In the genomic region with DNA sequence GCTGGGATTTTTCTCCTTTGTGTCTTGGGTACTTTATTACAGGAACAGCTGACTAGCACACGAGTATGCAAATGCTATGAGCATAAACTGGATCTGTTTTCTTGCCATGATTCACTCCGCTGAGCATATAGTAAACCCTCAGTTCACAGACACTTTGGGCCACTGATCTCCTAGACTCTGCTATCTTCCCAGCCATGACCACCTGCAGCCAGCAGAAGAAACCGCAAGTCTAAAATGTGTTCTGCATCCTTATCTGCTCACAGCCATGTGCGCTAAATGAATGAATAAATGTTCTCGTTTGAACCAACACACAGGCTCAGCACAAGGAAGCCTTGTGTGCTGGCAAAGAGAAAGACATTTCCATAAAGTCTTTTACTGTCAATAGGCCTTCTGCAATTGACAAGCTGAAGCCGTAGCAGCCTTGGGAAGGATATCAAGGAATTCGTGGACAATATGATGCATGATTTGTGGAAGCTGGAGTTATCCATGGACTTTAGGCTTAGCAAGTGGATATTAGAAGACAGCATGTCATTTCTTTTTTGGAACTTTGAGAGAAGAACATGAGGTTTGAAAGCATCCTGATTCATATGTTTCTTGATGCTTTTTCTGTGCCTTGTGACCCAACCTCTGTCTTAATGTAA, we compare ENCODE assay signal across 16 mouse cellular contexts.
DNase-seq lines count a peak whose midpoint lies in the region; ATAC-seq lines count a peak whose summit lies in the region.
"Had no signal": no experiment of that assay in that cellular context is flagged by ENCODE, and none has a peak within 500 bp of the region (broad histone marks: within the 10 kb centered on the region; RNA-seq: fewer than 3 reads in every experiment).

No protein-coding gene starts in this region.

- intact Hi-C loops in left cerebral cortex, postnatal 25 days (cut with DNase I) = no loop called here

- H3K4me1 ChIP-seq in forebrain, embryonic 12.5 days = peaks cover 31% of the 10 kb centered on the region
- H3K4me1 ChIP-seq in forebrain, embryonic 13.5 days = peaks cover 38% of the 10 kb centered on the region
- no peaks in the 10 kb centered on the region for H3K4me1 ChIP-seq in liver, embryonic 16.5 days (ENCODE audit: control insufficient read depth, low read depth, low read length)
- H3K4me1 ChIP-seq in kidney, embryonic 14.5 days (ENCODE audit: control insufficient read depth, insufficient read depth, low read length) = no peaks in the 10 kb centered on the region
- H3K4me1 ChIP-seq: megakaryocyte, embryonic 14.5 days had no signal

- no peak overlapping the region for H3K9ac ChIP-seq in forebrain, embryonic 12.5 days
- H3K9ac ChIP-seq in forebrain, embryonic 13.5 days = no peak overlapping the region
- no peak overlapping the region for H3K9ac ChIP-seq in liver, embryonic 16.5 days (ENCODE audit: low read depth, low read length)
- H3K9ac ChIP-seq in kidney, embryonic 14.5 days (ENCODE audit: low read depth, low read length) = no peak overlapping the region
- H3K9ac ChIP-seq: neural tube, embryonic 13.5 days had no signal

- no peak overlapping the region for H3K4me2 ChIP-seq in forebrain, embryonic 12.5 days
- no peak overlapping the region for H3K4me2 ChIP-seq in forebrain, embryonic 13.5 days
- peak overlapping the region; percentile 3; the same call in 1 of the 2 replicates for H3K4me2 ChIP-seq in liver, embryonic 16.5 days (ENCODE audit: low read depth, low read length)
- no peak overlapping the region for H3K4me2 ChIP-seq in kidney, embryonic 14.5 days (replicated peaks; ENCODE audit: low read depth, low read length)
- H3K4me2 ChIP-seq: neural tube, embryonic 13.5 days had no signal

- no peak overlapping the region for H3K4me3 ChIP-seq in forebrain, embryonic 12.5 days (replicated peaks)
- no peak overlapping the region for H3K4me3 ChIP-seq in forebrain, embryonic 13.5 days
- H3K4me3 ChIP-seq in liver, embryonic 16.5 days (ENCODE audit: low read depth, low read length) = no peak overlapping the region
- no peak overlapping the region for H3K4me3 ChIP-seq in kidney, embryonic 14.5 days (ENCODE audit: low read length)
- H3K4me3 ChIP-seq: megakaryocyte, embryonic 14.5 days; neural tube, embryonic 13.5 days had no signal

- H3K36me3 ChIP-seq in forebrain, embryonic 12.5 days (replicated peaks) = no peaks in the 10 kb centered on the region
- no peaks in the 10 kb centered on the region for H3K36me3 ChIP-seq in forebrain, embryonic 13.5 days (ENCODE audit: poor library complexity, severe bottlenecking)
- no peaks in the 10 kb centered on the region for H3K36me3 ChIP-seq in liver, embryonic 16.5 days (ENCODE audit: control insufficient read depth, insufficient read depth)
- no peaks in the 10 kb centered on the region for H3K36me3 ChIP-seq in kidney, embryonic 14.5 days (ENCODE audit: control insufficient read depth, insufficient read depth, low read length)
- H3K36me3 ChIP-seq: G1E; neural tube, embryonic 13.5 days had no signal

- H3K27me3 ChIP-seq in forebrain, embryonic 12.5 days = no peaks in the 10 kb centered on the region
- H3K27me3 ChIP-seq in forebrain, embryonic 13.5 days = no peaks in the 10 kb centered on the region
- H3K27me3 ChIP-seq in liver, embryonic 16.5 days (ENCODE audit: control insufficient read depth, insufficient read depth, low read depth, low read length) = no peaks in the 10 kb centered on the region
- no peaks in the 10 kb centered on the region for H3K27me3 ChIP-seq in kidney, embryonic 14.5 days (ENCODE audit: control insufficient read depth, insufficient read depth, low read length)
- H3K27me3 ChIP-seq: megakaryocyte, embryonic 14.5 days; neural tube, embryonic 13.5 days had no signal

- peak overlapping the region; percentile 8; the same call in 1 of the 2 replicates for H3K27ac ChIP-seq in forebrain, embryonic 12.5 days
- H3K27ac ChIP-seq in forebrain, embryonic 13.5 days = no peak overlapping the region
- no peak overlapping the region for H3K27ac ChIP-seq in liver, embryonic 16.5 days (ENCODE audit: low read length)
- no peak overlapping the region for H3K27ac ChIP-seq in kidney, embryonic 14.5 days (ENCODE audit: low read depth, low read length)
- H3K27ac ChIP-seq: neural tube, embryonic 13.5 days had no signal

- H3K9me3 ChIP-seq in forebrain, embryonic 12.5 days = no peaks in the 10 kb centered on the region
- H3K9me3 ChIP-seq in forebrain, embryonic 13.5 days (replicated peaks) = no peaks in the 10 kb centered on the region
- no peaks in the 10 kb centered on the region for H3K9me3 ChIP-seq in liver, embryonic 16.5 days (replicated peaks; ENCODE audit: control insufficient read depth, low read length)
- no peaks in the 10 kb centered on the region for H3K9me3 ChIP-seq in kidney, embryonic 14.5 days (ENCODE audit: control insufficient read depth, low read length)
- H3K9me3 ChIP-seq: megakaryocyte, embryonic 14.5 days; neural tube, embryonic 13.5 days had no signal

- DNase-seq in left cerebral cortex, postnatal 25 days (ENCODE audit: low spot score in 2 of 2) = peak; percentile 15 to 51
- DNase-seq in left cerebral cortex, adult 9 months (ENCODE audit: low spot score in 2 of 2) = no peak
- DNase-seq in kidney, adult 11 months = no peak
- DNase-seq: cerebellum, postnatal 36 days; gastrocnemius, postnatal 14 days; lung, adult 18-20 months; thymus, adult 2 months had no signal

- WGBS in forebrain, embryonic 12.5 days = 67% methylated on average over 7 of the region's 7 CpGs
- WGBS in forebrain, embryonic 13.5 days = 65% methylated on average over 7 of the region's 7 CpGs
- WGBS in liver, embryonic 16.5 days (ENCODE audit: insufficient replicate concordance) = 50% methylated on average over 7 of the region's 7 CpGs
- 82% methylated on average over 7 of the region's 7 CpGs for WGBS in kidney, embryonic 14.5 days

- no peak for ATAC-seq in forebrain, embryonic 12.5 days (ENCODE audit: low FRiP score)
- ATAC-seq in forebrain, embryonic 13.5 days = no peak
- peak; percentile 72 for ATAC-seq in erythroid progenitor cell, adult 5-6 weeks (replicated peaks; ENCODE audit: low FRiP score, poor library complexity, severe bottlenecking)
- peak; percentile 64 for ATAC-seq in liver, embryonic 16.5 days (ENCODE audit: low read depth)
- no peak for ATAC-seq in kidney, embryonic 14.5 days (ENCODE audit: low FRiP score, low TSS enrichment)
- ATAC-seq: intestine, postnatal 0 days had no signal

Comparison
In these comparisons a context has a peak if more than half of its experiments do, and no peak if none do; other contexts are left out.
1. DNase-seq: peak in left cerebral cortex, postnatal 25 days (2 of 2); none in left cerebral cortex, adult 9 months (0 of 2) and kidney, adult 11 months (single experiment).
2. ATAC-seq: peak in erythroid progenitor cell, adult 5-6 weeks (single experiment) and liver, embryonic 16.5 days (single experiment); none in forebrain, embryonic 12.5 days (single experiment), forebrain, embryonic 13.5 days (single experiment) and kidney, embryonic 14.5 days (single experiment).